Mouse (Mus musculus) left cerebral cortex, postnatal 4 days (tissue): ENCODE data around the gene Olfr959. TPM values are rescaled to one million over a fixed set of nuclear protein-coding genes. Genes with fewer than 3 reads are reported as not detected.

Experiments used
- DNase-seq: peaks from one replicate; pipeline ENCODE4 v3.0.0-alpha.2; 2022
- intact Hi-C: fragments of 180-260 bp; cut with DNase I; formaldehyde crosslinking; loops from one replicate; pipeline ENCODE4 v1.15.1; 2025
- total RNA-seq, 2 experiments: library from RNA; stranded (reverse); gene quantifications; 2 replicates each; pipeline ENCODE4 v1.2.3; 2021

Olfr959 gene
- total RNA-seq, result not detected

DNA sequence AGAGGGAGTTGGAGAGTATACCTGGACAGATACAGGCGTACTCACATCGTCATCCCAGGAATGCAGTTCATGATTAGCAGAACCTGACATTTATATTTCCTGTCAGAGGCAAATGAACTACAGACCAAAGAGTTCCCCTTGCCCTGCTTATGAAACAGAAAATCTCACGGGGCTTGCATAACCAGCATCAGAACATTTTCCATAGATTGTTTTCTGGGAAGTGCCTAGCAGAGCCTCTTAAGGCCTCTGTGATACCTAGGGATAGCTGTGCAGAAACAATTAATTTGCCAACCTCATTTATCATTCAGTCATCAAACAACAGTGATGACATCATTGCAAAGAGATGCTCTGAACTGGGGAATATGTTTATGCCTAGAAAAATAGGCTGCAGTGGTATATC lies at the start of gene Olfr959:
Gene Olfr959, minus strand, starts transcription at position 101 of the 400 bp plus-strand sequence.
- DNase-seq, result no peak

DNA sequence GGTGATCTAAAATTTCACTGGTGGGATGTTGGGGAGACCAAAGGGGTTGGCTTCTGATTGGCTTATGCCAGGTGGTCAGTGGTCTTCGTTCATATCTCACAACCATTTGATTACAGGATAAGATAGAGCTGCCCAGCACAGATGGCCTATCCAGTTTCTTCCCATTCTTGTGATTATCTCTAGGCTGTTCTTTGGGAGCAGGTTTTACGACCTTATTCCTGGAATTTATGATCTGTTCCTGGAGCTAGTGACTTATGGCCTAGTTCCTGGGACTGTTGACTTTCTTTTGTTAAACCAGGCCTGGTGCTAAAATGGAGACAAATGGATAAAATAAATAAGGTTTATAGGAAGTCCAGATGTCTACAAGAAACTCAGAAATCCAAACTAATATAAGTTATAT lies 49.3 kb upstream of the Olfr959 start:
- intact Hi-C loops, result no loop called here
- DNase-seq, result no peak

More for the DNA sequence above, at the start of gene Olfr959:
- intact Hi-C loops, result no loop called here

DNA sequence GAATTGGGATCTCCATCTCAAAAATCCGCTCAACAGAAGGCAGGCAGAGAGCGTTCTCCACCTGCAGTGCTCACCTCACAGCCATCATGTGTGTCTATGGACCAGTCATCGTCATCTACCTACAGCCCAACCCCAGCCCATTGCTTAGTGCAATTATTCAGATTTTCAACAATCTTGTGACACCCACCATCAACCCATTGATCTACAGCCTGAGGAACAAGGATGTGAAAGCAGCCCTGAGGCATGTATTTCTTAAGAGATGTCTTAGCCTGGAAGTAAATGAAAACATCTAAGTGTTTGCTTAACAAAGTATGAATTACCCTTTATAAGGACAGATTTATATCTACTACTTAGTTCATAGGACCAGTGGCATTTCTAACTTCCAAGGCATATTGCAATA lies 48.4 kb upstream of the Olfr959 start:
- DNase-seq, result no peak
- intact Hi-C loops, result no loop called here

DNA sequence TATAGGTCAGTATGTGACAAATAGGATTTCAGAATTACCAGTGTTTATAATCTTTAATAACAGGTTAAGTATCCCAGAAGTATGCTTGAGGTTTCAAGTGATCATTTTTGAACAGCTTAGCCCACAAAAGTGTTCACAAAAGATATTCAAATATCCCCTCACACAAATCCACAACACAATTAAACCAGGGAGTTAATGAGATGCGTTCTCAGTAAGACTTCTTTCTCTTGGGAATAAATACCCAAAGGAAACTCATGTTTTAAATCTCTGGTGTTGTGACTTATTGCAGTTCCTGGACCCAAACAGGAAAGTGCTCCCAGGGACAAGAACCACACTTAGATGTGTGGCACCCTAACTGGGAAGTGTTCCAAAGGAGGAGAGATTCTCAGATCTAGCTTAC lies 45.7 kb upstream of the Olfr959 start, which contains the start of gene Olfr960:
Gene Olfr960, plus strand, starts transcription at position 301 of the 400 bp plus-strand sequence.
- intact Hi-C loops, result no loop called here
- no peak for DNase-seq

DNA sequence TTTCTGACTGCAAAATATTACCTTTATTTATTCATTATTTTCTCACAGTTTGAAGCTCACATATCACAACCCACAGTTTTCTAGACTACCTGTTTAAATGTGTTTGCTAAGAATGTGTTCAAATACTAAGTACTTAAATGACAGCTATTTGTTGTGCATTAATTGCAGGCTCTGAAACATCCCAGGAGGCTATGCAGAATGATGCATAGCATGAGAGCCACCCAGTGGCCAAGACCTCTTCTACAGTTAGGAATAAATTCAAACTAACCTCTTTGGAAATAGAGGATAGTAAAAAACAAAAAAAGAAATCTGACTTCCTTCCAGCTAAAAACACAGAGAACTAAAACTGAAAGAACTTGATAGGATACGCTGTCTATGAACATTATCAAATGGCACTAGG lies 36.6 kb upstream of the Olfr959 start:
- peak; percentile 17 for DNase-seq

DNA sequence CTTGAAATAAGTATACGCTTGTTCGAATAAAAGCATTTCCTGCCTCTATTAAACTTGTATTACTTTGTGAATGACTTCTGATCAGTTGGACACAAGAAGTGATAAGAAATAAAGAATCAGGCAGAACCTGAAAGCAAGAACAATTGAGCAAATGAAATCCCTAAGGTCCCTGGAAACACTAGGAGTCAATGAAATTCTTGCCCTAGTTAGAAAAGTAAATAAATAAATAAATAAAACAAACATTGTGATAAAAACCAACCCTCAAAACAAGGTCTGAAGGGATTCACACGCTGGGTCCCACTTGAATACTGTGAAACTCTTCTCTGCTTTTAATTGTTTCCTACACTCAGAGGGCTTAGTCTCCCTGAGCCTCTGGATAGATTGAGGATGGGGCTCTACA lies 35.0 kb upstream of the Olfr959 start, which contains the start of gene Olfr148:
Gene Olfr148, plus strand, starts transcription at position 301 of the 400 bp plus-strand sequence.
- intact Hi-C loops, result no loop called here
- DNase-seq, result no peak

More for the DNA sequence above, 36.6 kb upstream of the Olfr959 start:
- intact Hi-C loops, result no loop called here

DNA sequence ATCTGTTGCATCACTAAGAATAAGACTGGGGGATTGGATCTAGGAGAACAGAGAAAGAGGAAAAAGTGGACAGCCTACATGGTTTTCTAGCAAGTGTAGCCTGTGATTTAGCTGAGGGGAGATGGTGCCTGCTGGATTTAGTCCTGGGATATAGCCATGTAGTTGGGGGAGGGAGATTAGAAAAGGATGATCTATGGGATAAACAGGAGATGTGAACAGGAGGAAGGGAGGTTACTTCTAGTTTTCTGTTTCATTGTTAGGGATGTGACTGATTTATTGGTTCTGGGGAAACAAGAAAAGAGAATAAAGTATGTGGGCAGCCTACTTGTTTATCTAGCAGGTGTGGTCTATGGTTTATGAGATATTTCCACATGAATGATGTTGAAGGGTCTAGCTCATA lies 33.1 kb upstream of the Olfr959 start:
- intact Hi-C loops, result loop anchor here (5.0 kb wide), 1 partner anchor 96 kb away; no protein-coding TSS in a partner anchor
- DNase-seq, result no peak

DNA sequence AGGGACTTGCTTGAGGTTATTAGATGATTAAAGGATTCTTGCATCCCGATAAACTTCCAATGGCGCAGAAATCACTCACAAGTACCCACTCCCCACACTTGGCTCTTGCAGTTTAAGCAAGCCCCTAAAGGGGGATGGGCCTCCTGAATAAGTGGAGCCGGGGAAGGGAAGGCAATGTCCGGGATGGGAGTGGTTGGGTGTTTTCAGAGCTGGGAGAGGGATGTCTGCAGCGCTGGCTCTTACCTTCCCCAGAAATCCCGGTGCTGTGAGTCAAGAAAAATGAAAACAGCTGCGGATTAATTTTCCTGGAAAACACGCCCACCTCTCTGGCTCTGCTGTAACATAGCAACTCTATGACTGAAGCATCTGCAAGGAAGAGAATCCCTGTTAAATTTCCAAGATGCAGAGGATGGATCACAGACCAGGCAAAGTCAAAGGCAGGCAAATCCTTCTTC lies 28.7 kb upstream of the Olfr959 start, which contains the start of gene AW551984:
Gene AW551984, minus strand, starts transcription at position 405 of the 455 bp plus-strand sequence.
- intact Hi-C loops, result no loop called here
- peak; percentile 0 for DNase-seq

DNA sequence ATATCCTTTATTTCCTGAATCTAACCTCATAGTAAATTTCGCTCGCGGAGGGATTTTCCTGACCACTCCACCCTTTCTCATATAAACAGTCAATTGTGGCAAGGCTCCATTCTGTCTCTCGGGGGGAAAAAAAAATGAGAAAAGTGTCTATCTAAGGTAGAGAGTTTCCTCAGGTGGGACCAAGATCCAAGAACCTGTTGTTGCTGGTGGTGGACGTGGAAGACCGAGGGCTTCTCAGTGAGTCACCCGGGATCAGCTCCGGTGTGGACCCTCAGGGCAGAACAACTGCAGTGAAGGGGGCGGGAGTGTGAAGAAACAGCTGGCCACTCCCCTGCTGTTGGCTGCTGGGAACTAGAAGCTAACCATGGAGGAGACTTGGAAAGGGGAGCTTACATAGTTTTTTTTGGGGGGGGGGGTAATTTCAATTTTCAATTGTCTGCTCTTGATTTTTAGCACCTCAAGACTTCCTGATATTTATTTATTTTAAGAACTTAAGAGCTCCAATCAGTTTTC lies 28.0 kb upstream of the Olfr959 start:
- peak; percentile 4 for DNase-seq
- intact Hi-C loops, result no loop called here

DNA sequence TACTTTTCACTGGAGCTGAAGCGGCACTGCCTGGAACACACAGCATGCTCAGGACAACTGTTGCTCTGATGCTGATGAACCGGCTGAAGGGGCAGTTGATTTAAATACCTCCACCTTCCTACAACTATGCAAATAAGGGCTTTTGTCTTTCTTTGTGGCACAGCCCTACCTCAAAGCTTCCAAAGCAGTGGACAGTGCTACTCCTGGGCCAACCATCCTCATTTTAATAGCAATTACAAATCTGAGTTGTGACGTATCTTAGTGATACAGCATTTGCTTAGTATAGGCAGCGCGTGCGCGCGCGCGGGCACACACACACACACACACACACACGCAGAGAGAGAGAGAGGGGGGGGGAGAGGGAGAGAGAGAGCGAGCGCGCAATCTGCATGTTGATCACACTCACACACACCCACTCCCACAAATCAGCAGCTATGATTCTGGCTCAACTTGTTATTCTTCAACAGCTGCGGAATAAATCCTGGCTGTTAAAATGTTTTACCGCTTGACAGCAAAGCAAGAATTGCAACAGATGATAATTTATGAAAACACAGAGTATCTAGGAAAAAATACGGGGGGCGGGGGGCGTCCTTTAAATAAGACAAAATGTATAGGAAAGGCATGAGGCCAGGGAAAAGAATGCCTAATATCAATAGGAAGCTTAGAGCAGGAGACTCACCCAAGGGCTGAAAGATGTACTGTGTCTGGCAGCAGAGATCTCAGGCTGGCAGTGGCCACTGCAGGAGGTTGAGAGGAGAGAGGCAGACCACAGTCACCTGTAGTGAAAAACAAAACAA lies 27.4 kb upstream of the Olfr959 start:
- DNase-seq, result peak; percentile 20
- intact Hi-C loops, result no loop called here

DNA sequence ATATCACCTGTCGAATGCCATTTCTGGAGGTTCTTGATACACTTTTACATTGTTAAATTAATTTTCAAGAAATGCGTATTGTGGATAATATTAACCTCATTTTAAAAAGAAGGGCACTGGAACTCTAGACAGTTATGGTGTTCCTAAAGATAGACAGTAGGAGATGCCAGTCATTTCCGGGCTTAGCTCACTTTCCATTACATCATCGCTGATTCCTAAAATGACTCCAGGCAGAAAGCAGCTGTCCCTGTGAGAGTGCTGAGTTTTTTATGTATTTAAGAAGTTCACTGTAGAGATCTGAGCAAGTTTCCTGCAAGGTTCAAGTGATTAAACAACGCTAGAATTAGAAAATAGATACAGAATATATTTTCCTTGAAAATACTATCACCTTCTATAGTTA lies 1.7 kb upstream of the Olfr959 start:
- DNase-seq, result no peak
- intact Hi-C loops, result no loop called here

DNA sequence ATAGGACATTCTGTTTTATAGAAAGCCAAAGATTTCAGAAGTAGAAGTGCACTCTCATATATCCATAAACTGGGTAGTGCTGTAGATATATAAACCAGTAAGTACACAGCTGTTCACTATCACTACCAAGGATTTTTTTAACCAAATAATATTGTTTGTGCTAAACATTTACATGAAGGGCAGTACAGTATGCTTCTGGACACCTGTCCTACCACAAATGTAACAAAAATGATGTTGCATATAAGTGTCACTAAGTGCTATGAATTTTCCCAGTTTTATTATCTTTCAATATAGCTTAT lies 17.1 kb downstream of the Olfr959 start:
- intact Hi-C loops, result no loop called here
- DNase-seq, result no peak

DNA sequence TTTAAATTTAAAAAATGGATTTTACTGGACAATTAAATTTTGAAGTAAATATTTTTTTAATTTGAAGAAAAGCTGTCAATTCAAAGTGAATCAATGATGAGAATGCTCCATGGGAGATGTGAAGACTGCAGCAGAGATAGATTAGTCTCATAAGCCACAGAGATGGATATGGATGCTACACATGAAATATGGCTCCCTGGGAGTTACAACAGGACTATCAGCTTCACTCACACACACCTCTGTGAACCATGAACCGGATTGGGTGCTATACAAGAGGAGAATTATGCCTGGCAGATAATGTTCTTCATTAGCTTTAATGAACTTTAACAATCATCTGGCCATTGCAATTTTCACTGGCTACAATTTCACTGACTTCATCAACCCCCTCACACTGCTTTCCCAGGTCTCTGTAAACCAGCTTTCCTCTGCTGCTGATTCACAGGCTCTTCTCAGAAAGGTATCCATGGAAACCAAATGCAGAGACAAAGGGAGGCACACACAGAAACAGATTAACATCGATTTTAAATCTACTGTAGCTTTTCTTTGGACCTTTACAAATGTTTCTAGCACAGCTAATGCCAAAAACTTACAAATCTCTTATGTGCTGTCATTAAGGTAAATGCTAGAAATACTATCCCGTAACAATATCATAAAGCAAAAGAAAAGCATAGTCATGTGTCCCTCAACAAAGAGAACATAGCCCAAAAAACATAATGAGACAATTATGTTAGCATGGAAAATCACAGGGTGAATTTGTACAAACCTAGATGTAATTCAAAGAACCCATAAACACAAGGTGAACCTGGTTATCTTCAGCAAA lies 17.6 kb downstream of the Olfr959 start:
- DNase-seq, result no peak
- intact Hi-C loops, result no loop called here

DNA sequence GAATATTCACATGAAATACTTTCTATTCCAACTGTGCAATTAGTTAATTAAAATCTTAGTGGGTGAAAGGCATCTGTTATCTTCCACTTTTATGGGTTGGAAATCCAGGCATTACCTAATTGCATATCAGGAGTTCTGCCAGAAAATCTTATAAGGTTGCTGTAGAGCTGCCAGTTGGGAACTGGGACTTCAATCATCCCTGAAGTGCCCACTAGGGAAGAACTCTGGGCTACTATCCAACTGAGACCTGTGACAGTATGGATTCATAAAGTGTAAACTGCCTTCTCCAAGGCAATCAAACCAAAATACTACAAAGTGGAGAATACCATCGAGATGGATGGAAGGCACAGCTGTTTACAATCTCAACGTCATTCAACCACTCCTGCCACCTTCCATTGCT lies 21.4 kb downstream of the Olfr959 start, which contains the start of gene Olfr958:
Gene Olfr958, minus strand, starts transcription at position 109 of the 400 bp plus-strand sequence.
- intact Hi-C loops, result no loop called here
- peak; percentile 41 for DNase-seq

DNA sequence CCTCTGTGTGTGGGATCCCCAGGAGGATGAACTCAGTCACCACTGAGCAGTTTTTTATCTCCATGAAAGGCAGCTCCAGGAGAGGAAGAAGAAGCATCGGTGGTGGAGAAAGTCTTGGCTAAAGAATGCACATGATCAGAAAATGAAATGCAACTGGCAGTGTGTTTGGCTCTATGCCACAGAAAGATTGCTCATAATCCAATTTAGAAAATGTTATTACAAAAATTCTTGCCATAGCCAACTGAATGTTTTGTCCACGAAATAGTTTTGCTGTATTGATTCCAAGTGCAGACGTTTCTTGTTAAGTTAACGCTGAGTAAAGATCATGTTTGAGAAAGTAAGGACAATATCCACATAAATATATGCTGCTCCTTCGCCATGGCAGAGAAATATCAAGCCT lies 24.6 kb downstream of the Olfr959 start:
- intact Hi-C loops, result no loop called here
- DNase-seq, result no peak

DNA sequence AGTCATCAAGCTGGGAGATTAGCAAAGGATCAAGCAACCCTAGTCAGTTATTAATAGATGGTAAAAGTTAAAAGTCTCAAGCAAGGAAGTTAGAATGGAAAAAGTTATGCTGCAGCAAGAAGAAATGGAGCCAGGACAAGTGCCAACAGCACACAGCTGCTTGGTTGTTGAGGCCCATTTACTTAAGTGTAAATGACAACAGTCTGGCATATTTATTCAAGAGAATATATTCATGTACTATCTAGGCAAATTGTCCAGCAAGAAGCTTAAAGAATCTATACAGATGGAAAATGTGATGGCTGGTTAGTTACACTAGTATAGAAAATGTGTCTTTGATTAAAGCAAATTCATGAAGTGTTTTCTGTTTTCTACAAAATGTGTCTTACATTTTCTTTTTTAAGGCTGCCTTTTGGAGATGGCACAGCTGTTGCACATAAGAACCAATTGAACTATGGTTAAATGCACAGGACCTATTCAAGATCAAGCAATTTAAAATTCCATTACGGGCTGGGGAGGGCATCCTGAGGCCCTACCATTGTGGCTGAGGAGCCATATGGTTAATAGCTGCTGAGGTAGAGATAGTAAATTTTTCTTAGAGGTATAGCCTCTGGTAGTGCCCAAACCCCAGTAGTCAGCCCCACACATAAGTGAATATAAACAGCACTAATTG lies 51.6 kb downstream of the Olfr959 start:
- intact Hi-C loops, result no loop called here
- DNase-seq, result no peak

Other genes with a start within 250 kb of the Olfr959 start
- not detected for gene Olfr948, start 249.5 kb downstream of the Olfr959 start, total RNA-seq
- gene Olfr951, start 188.2 kb downstream of the Olfr959 start, total RNA-seq, result not detected
- gene Olfr952, start 148.4 kb downstream of the Olfr959 start, total RNA-seq, result not detected
- gene Olfr954, start 118.9 kb downstream of the Olfr959 start, total RNA-seq, result not detected
- not detected for gene Olfr955, start 103.6 kb downstream of the Olfr959 start, total RNA-seq
- not detected for gene Olfr44, start 81.6 kb downstream of the Olfr959 start, total RNA-seq
- gene Olfr957, start 59.8 kb downstream of the Olfr959 start, total RNA-seq, result not detected
- gene Olfr958, start 21.5 kb downstream of the Olfr959 start, total RNA-seq, result under 1 TPM in 1 of 2 experiments, not detected in 1; 0.12 TPM
- 10 to 100 TPM; 21.2 to 46.8 TPM for gene AW551984, start 28.8 kb upstream of the Olfr959 start, total RNA-seq
- gene Olfr148, start 35.1 kb upstream of the Olfr959 start, total RNA-seq, result not detected
- not detected for gene Olfr960, start 45.8 kb upstream of the Olfr959 start, total RNA-seq
- not detected for gene Olfr961, start 69.5 kb upstream of the Olfr959 start, total RNA-seq
- gene Olfr963, start 91.6 kb upstream of the Olfr959 start, total RNA-seq, result not detected
- not detected for gene Olfr149, start 131.5 kb upstream of the Olfr959 start, total RNA-seq
- not detected for gene Olfr965, start 135.8 kb upstream of the Olfr959 start, total RNA-seq
- gene Olfr150, start 155.4 kb upstream of the Olfr959 start, total RNA-seq, result not detected
- not detected for gene Olfr967, start 170.7 kb upstream of the Olfr959 start, total RNA-seq
- gene Olfr968, start 207.7 kb upstream of the Olfr959 start, total RNA-seq, result not detected
- not detected for gene Olfr969, start 215.4 kb upstream of the Olfr959 start, total RNA-seq
- not detected for gene Olfr970, start 233.3 kb upstream of the Olfr959 start, total RNA-seq